Mouse (Mus musculus): ENCODE data around the gene Crisp3. TPM values are rescaled to one million over a fixed set of nuclear protein-coding genes. Genes with fewer than 3 reads are reported as not detected.
A peak's percentile ranks its signal among the peaks of the same experiment; 100 is the strongest.
"Not testable (repeated sequence)": the region's sequence is repeated elsewhere in the genome, so short reads cannot be mapped to it uniquely, and the experiment has no call there.

Crisp3 gene
- total RNA-seq, 1 experiment: not detected

GRCm38 (mm10) chr17:40208540-40208939 lies 33.5 kb downstream of the Crisp3 start, which contains the start of gene Pgk2:
TSS of gene Pgk2 (minus strand) at chr17:40208640.
- Histone ChIP-seq H3K4me1 (ENCODE audit: control insufficient read depth in 2 of 2, insufficient read depth in 2 of 2, low read length in 2 of 2, poor library complexity in 1 of 2) (no peaks in the 10 kb centered on the region), H3K4me3 (ENCODE audit: insufficient read depth in 1 of 2, low read depth in 1 of 2, low read length in 2 of 2, poor library complexity in 1 of 2, severe bottlenecking in 1 of 2) (no peak within 1 kb of the TSS), H3K27ac (ENCODE audit: insufficient read depth, low read depth, low read length, poor library complexity, severe bottlenecking) (no peak within 1 kb of the TSS), H3K9me3 (ENCODE audit: control insufficient read depth, insufficient read depth, low read depth, low read length) (no peaks in the 10 kb centered on the region), H3K9ac (ENCODE audit: insufficient read depth, low read depth, low read length, poor library complexity, severe bottlenecking) (no peak within 1 kb of the TSS), H3K36me3 (ENCODE audit: control insufficient read depth, insufficient read depth, low read length, poor library complexity, severe bottlenecking) (no peaks in the 10 kb centered on the region)
- no peak for TF ChIP-seq MAFK (IDR thresholded peaks at IDR 0.05; ENCODE audit: insufficient read depth, low read depth, low read length)
- TF ChIP-seq ZC3H11A (IDR thresholded peaks at IDR 0.05; ENCODE audit: borderline replicate concordance, low read depth, low read length): no peak
- TF ChIP-seq CHD2 (IDR thresholded peaks at IDR 0.05; ENCODE audit: low read depth, low read length): no peak
- TF ChIP-seq ZNF384 (IDR thresholded peaks at IDR 0.05; ENCODE audit: low read depth, low read length): no peak
- no peak for TF ChIP-seq HCFC1 (IDR thresholded peaks at IDR 0.05; ENCODE audit: borderline replicate concordance, insufficient read depth, low read length)
- in situ Hi-C loops (cut with MboI; ENCODE audit: low sequenced_read_pairs in 2 of 2, unreplicated experiment in 2 of 2): no loop called here
- DNase-seq (ENCODE audit: low read depth, low spot score): no peak

- H3K9me3 ChIP-seq (ENCODE audit: control insufficient read depth, insufficient read depth, low read depth, low read length); H3K36me3 ChIP-seq (ENCODE audit: control insufficient read depth, insufficient read depth, low read length, poor library complexity, severe bottlenecking); H3K4me1 ChIP-seq (ENCODE audit: control insufficient read depth in 2 of 2, insufficient read depth in 2 of 2, low read length in 2 of 2, poor library complexity in 1 of 2); DNase-seq (ENCODE audit: low read depth, low spot score); H3K4me3 ChIP-seq (ENCODE audit: insufficient read depth in 1 of 2, low read depth in 1 of 2, low read length in 2 of 2, poor library complexity in 1 of 2, severe bottlenecking in 1 of 2); H3K9ac ChIP-seq (ENCODE audit: insufficient read depth, low read depth, low read length, poor library complexity, severe bottlenecking); H3K27ac ChIP-seq (ENCODE audit: insufficient read depth, low read depth, low read length, poor library complexity, severe bottlenecking); in situ Hi-C loops (cut with MboI; ENCODE audit: low sequenced_read_pairs in 2 of 2, unreplicated experiment in 2 of 2): not testable (repeated sequence)
- peak; percentile 17; the same call in 1 of the 2 replicates for TF ChIP-seq ZC3H11A (IDR thresholded peaks at IDR 0.05; ENCODE audit: borderline replicate concordance, low read depth, low read length)
Measured at GRCm38 (mm10) chr17:40201803-40202202, 40.3 kb downstream of the Crisp3 start.

- H3K9me3 ChIP-seq (ENCODE audit: control insufficient read depth, insufficient read depth, low read depth, low read length); in situ Hi-C loops (cut with MboI; ENCODE audit: low sequenced_read_pairs in 2 of 2, unreplicated experiment in 2 of 2); H3K36me3 ChIP-seq (ENCODE audit: control insufficient read depth, insufficient read depth, low read length, poor library complexity, severe bottlenecking); DNase-seq (ENCODE audit: low read depth, low spot score); H3K4me3 ChIP-seq (ENCODE audit: insufficient read depth in 1 of 2, low read depth in 1 of 2, low read length in 2 of 2, poor library complexity in 1 of 2, severe bottlenecking in 1 of 2); H3K4me1 ChIP-seq (ENCODE audit: control insufficient read depth in 2 of 2, insufficient read depth in 2 of 2, low read length in 2 of 2, poor library complexity in 1 of 2); H3K27ac ChIP-seq (ENCODE audit: insufficient read depth, low read depth, low read length, poor library complexity, severe bottlenecking); H3K9ac ChIP-seq (ENCODE audit: insufficient read depth, low read depth, low read length, poor library complexity, severe bottlenecking): not testable (repeated sequence)
Measured at GRCm38 (mm10) chr17:40190192-40190591, 51.9 kb downstream of the Crisp3 start.

Other genes starting within 250 kb of the Crisp3 start
- not detected in 2 replicates for gene AC192777.2, start 146.8 kb downstream of the Crisp3 start, total RNA-seq (2012; rRNA removed)
- gene Pgk2, start 33.6 kb downstream of the Crisp3 start, total RNA-seq (2012; rRNA removed): not detected in 2 replicates
- 0.94 and 1.0 TPM in 2 replicates for gene Crisp1, start 76.9 kb upstream of the Crisp3 start, total RNA-seq (2012; rRNA removed)